Mouse (Mus musculus): ENCODE measurements around the gene Vmn2r83. TPM values are rescaled to one million over a fixed set of nuclear protein-coding genes. Genes with fewer than 3 reads are reported as not detected.

The Vmn2r83 gene
- total and polyA plus RNA-seq, 3 experiments: not detected

- Histone ChIP-seq H3K4me1 (ENCODE audit: control insufficient read depth in 1 of 2, insufficient read depth in 2 of 2, low read length in 2 of 2) (no peaks in the 10 kb centered on the region; a peak in 1 of 4 replicates), H3K79me2 (ENCODE audit: control insufficient read depth, insufficient read depth, low read length, poor library complexity) (no peaks in the 10 kb centered on the region; the same call in 1 of the 2 replicates)
- peak; percentile 43 to 62 (median 53) for TF ChIP-seq CTCF (IDR thresholded peaks at IDR 0.05 in 2 of 3, conservative IDR thresholded peaks at IDR 0.05 in 1 of 3; ENCODE audit: control insufficient read depth in 1 of 3, insufficient read depth in 1 of 3, low read depth in 2 of 3, low read length in 3 of 3, poor library complexity in 1 of 3, severe bottlenecking in 1 of 3)
- TF ChIP-seq RAD21 (IDR thresholded peaks at IDR 0.05; ENCODE audit: low read depth, low read length): no peak; the same call in none of the 2 replicates
- no peak for TF ChIP-seq UBTF (IDR thresholded peaks at IDR 0.05; ENCODE audit: borderline replicate concordance, insufficient read depth, low read depth, low read length)
- no peak for TF ChIP-seq MYB (IDR thresholded peaks at IDR 0.05; ENCODE audit: low read depth, low read length)
- peak; percentile 65 for TF ChIP-seq MXI1 (IDR thresholded peaks at IDR 0.05; ENCODE audit: low read depth, low read length)
- TF ChIP-seq POLR2A (IDR thresholded peaks at IDR 0.05; ENCODE audit: control insufficient read depth in 1 of 2, insufficient read depth in 1 of 2, low read depth in 1 of 2, low read length in 2 of 2, poor library complexity in 1 of 2): 0 out of 4 replicates have a peak, but pooled peaks have one; percentile 5 to 34
- TF ChIP-seq MEF2A (IDR thresholded peaks at IDR 0.05; ENCODE audit: extremely low read depth, insufficient replicate concordance, low read depth, low read length, poor library complexity, severe bottlenecking): no peak
- TF ChIP-seq GATA1 (IDR thresholded peaks at IDR 0.05; ENCODE audit: low read depth, low read length): no peak
- no peak for TF ChIP-seq ELF1 (IDR thresholded peaks at IDR 0.05; ENCODE audit: low read depth, low read length)
- no peak for TF ChIP-seq MAZ (IDR thresholded peaks at IDR 0.05; ENCODE audit: low read depth, low read length)
- TF ChIP-seq ZMIZ1 (IDR thresholded peaks at IDR 0.05; ENCODE audit: low read depth, low read length): no peak
- TF ChIP-seq MAX (IDR thresholded peaks at IDR 0.05; ENCODE audit: low read length): no peak
- no peak for TF ChIP-seq TCF12 (IDR thresholded peaks at IDR 0.05; ENCODE audit: low read depth, low read length)
- no peak for TF ChIP-seq TBP (IDR thresholded peaks at IDR 0.05; ENCODE audit: low read depth, low read length)
- no peak for TF ChIP-seq CHD1 (IDR thresholded peaks at IDR 0.05; ENCODE audit: low read depth, low read length)
- TF ChIP-seq MYC (IDR thresholded peaks at IDR 0.05; ENCODE audit: low read depth, low read length): no peak
- no peak for TF ChIP-seq USF2 (IDR thresholded peaks at IDR 0.05; ENCODE audit: borderline replicate concordance in 1 of 2, insufficient read depth in 1 of 2, low read depth in 1 of 2, low read length in 2 of 2)
- no peak for TF ChIP-seq SIN3A (IDR thresholded peaks at IDR 0.05; ENCODE audit: low read length)
- no peak for TF ChIP-seq ETS1 (IDR thresholded peaks at IDR 0.05; ENCODE audit: low read depth, low read length)
- no peak for TF ChIP-seq CHD2 (IDR thresholded peaks at IDR 0.05; ENCODE audit: low read length)
- peak; percentile 54 for TF ChIP-seq USF1 (IDR thresholded peaks at IDR 0.05; ENCODE audit: low read depth, low read length)
- no peak for TF ChIP-seq EP300 (IDR thresholded peaks at IDR 0.05; ENCODE audit: low read depth in 1 of 2, low read length in 2 of 2)
- no peak for TF ChIP-seq JUND (IDR thresholded peaks at IDR 0.05; ENCODE audit: low read depth, low read length)
- TF ChIP-seq TAL1 (IDR thresholded peaks at IDR 0.05; ENCODE audit: low read length): no peak
- TF ChIP-seq NRF1 (IDR thresholded peaks at IDR 0.05; ENCODE audit: insufficient read depth, low read depth, low read length, poor library complexity, severe bottlenecking): no peak
- no peak for TF ChIP-seq KAT2A (conservative IDR thresholded peaks at IDR 0.05; ENCODE audit: low read depth, low read length)
- TF ChIP-seq RCOR1 (IDR thresholded peaks at IDR 0.05; ENCODE audit: low read depth, low read length): no peak
- TF ChIP-seq ZNF384 (IDR thresholded peaks at IDR 0.05; ENCODE audit: low read depth, low read length): no peak
- no peak for TF ChIP-seq HCFC1 (IDR thresholded peaks at IDR 0.05; ENCODE audit: low read depth, low read length)
- no peak for TF ChIP-seq ZC3H11A (IDR thresholded peaks at IDR 0.05; ENCODE audit: low read depth, low read length)
- no peak for TF ChIP-seq GABPA (IDR thresholded peaks at IDR 0.05; ENCODE audit: low read depth, low read length)
- TF ChIP-seq BHLHE40 (IDR thresholded peaks at IDR 0.05; ENCODE audit: borderline replicate concordance, low read depth, low read length): no peak
- no peak for TF ChIP-seq ZKSCAN1 (IDR thresholded peaks at IDR 0.05; ENCODE audit: low read depth, low read length)
- TF ChIP-seq POLR2AphosphoS5 (IDR thresholded peaks at IDR 0.05; ENCODE audit: borderline replicate concordance, low read depth, low read length): no peak
- TF ChIP-seq MAFK (IDR thresholded peaks at IDR 0.05; ENCODE audit: borderline replicate concordance, low read depth, low read length): no peak
- no peak for TF ChIP-seq NELFE (IDR thresholded peaks at IDR 0.05; ENCODE audit: low read depth, low read length)
Observed at GRCm38 (mm10) chr10:79533126-79533911, 64.8 kb downstream of the Vmn2r83 start, which contains the start of gene Plpp2. Gene Plpp2, minus strand, starts transcription at chr10:79533796.

More at GRCm38 (mm10) chr10:79533126-79533911, 64.8 kb downstream of the Vmn2r83 start, which contains the start of gene Plpp2:
- Histone ChIP-seq H3K36me3 (ENCODE audit: control insufficient read depth in 1 of 2, insufficient read depth in 2 of 2, low read length in 2 of 2) (0 out of 4 replicates have a peak, but pooled peaks cover 0 to 3% of the 10 kb centered on the region in 2 experiments), H3K9me3 (replicated peaks; ENCODE audit: insufficient read depth, low read length) (no peaks in the 10 kb centered on the region), H3K27me3 (ENCODE audit: control insufficient read depth in 1 of 2, insufficient read depth in 2 of 2, low read length in 2 of 2) (no peaks in the 10 kb centered on the region), H3K27ac (ENCODE audit: control insufficient read depth, low read depth, low read length) (no peak within 1 kb of the TSS), H3K4me3 (ENCODE audit: control insufficient read depth in 1 of 2, insufficient read depth in 1 of 2, low read depth in 2 of 2, low read length in 2 of 2) (peak within 1 kb of the TSS; percentile 69 to 98), H3K9ac (ENCODE audit: control insufficient read depth, low read depth, low read length, poor library complexity, severe bottlenecking) (peak within 1 kb of the TSS; percentile 74)
- peak; percentile 78 for DNase-seq (ENCODE audit: low read depth, low spot score)
